Mouse (Mus musculus): ENCODE measurements around the gene Gm3776. TPM values are rescaled to one million over a fixed set of nuclear protein-coding genes. Genes with fewer than 3 reads are reported as not detected.
"Not testable (repeated sequence)": the region's sequence is repeated elsewhere in the genome, so short reads cannot be mapped to it uniquely, and the experiment has no call there.

The Gm3776 gene
- polyA plus RNA-seq, 1 experiment from 2014 or later = 0.13 TPM

- H3K36me3 ChIP-seq (replicated peaks; ENCODE audit: insufficient read depth, low read length); H3K9ac ChIP-seq (replicated peaks); H3K4me3 ChIP-seq (ENCODE audit: low read depth, low read length); H3K4me1 ChIP-seq (ENCODE audit: insufficient read depth); H3K27me3 ChIP-seq (ENCODE audit: insufficient read depth, low read length); H3K9me3 ChIP-seq (ENCODE audit: low read length); DNase-seq; H3K27ac ChIP-seq (ENCODE audit: low read depth); H3K4me2 ChIP-seq (ENCODE audit: low read depth, low read length): not testable (repeated sequence)
- 63% methylated on average over 3 of the region's 4 CpGs for WGBS (ENCODE audit: insufficient replicate concordance)
- peak; percentile 75 for ATAC-seq
Observed at GRCm38 (mm10) chr9:78255683-78256470, 1.1 kb upstream of the Gm3776 start.

DNA sequence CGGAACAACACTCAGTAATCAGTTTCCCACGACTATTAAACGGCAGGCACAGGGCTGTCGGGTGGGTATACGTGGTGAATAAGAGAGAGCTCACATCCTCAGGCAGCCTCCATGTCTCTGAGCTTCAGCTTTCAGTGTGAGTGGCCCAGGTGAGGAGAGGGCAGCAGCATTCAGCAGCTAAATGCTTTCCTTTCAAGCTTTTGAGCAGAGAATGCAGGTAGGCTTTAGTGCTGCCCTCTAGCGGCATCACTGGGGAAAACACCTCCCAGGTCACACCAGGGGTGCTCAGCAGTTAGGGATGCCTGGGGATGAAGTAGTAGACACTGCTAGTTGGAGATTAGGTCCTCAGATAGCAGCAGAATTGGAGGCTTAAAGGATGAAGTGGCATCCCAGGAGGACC is 2.8 kb downstream of the Gm3776 start:
- H3K9me3 ChIP-seq (ENCODE audit: low read length); H3K4me2 ChIP-seq (ENCODE audit: low read depth, low read length); H3K4me1 ChIP-seq (ENCODE audit: insufficient read depth); H3K36me3 ChIP-seq (replicated peaks; ENCODE audit: insufficient read depth, low read length); H3K4me3 ChIP-seq (ENCODE audit: low read depth, low read length); H3K9ac ChIP-seq (replicated peaks); H3K27ac ChIP-seq (ENCODE audit: low read depth); H3K27me3 ChIP-seq (ENCODE audit: insufficient read depth, low read length); DNase-seq; ATAC-seq: not testable (repeated sequence)
- WGBS (ENCODE audit: insufficient replicate concordance) = 6% methylated on average over 1 of the region's 6 CpGs
- peak; percentile 52 for TF ChIP-seq CTCF (IDR thresholded peaks at IDR 0.05; ENCODE audit: low read depth)

DNA sequence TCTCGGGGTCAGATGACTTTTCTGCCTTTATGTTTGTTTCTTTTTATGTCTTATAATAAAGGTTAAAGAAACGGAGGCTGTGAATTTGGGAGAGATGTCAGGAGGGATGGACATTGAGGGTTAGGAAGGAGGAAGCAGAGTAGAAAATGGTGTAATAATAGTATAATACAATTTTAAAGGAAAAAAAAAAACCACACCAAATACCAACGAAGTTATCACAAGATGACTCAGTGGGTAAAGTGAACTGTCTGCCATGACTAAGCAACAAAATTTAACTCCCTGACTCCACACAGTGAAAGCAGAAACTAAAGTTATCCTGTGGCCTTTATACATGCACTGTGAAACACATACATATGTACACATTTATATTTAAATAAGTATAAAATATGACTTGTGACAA is 14.0 kb downstream of the Gm3776 start:
- not testable (repeated sequence) for H3K4me1 ChIP-seq (ENCODE audit: insufficient read depth); H3K9me3 ChIP-seq (ENCODE audit: low read length); H3K9ac ChIP-seq (replicated peaks); DNase-seq; H3K4me3 ChIP-seq (ENCODE audit: low read depth, low read length); ATAC-seq; H3K4me2 ChIP-seq (ENCODE audit: low read depth, low read length); H3K27ac ChIP-seq (ENCODE audit: low read depth); H3K27me3 ChIP-seq (ENCODE audit: insufficient read depth, low read length); H3K36me3 ChIP-seq (replicated peaks; ENCODE audit: insufficient read depth, low read length)
- whole genome bisulfite sequencing (ENCODE audit: insufficient replicate concordance) = 61% methylated on average over 3 of the region's 3 CpGs

GRCm38 (mm10) chr9:78282002-78282711 is 25.2 kb downstream of the Gm3776 start:
- H3K36me3 ChIP-seq (replicated peaks; ENCODE audit: insufficient read depth, low read length); H3K4me2 ChIP-seq (ENCODE audit: low read depth, low read length); H3K27ac ChIP-seq (ENCODE audit: low read depth); H3K9me3 ChIP-seq (ENCODE audit: low read length); H3K27me3 ChIP-seq (ENCODE audit: insufficient read depth, low read length); H3K4me3 ChIP-seq (ENCODE audit: low read depth, low read length); H3K9ac ChIP-seq (replicated peaks); H3K4me1 ChIP-seq (ENCODE audit: insufficient read depth): not testable (repeated sequence)
- WGBS (ENCODE audit: insufficient replicate concordance) = 77% methylated on average over 4 of the region's 4 CpGs
- DNase-seq = peak; percentile 38
- peak; percentile 92 for ATAC-seq

DNA sequence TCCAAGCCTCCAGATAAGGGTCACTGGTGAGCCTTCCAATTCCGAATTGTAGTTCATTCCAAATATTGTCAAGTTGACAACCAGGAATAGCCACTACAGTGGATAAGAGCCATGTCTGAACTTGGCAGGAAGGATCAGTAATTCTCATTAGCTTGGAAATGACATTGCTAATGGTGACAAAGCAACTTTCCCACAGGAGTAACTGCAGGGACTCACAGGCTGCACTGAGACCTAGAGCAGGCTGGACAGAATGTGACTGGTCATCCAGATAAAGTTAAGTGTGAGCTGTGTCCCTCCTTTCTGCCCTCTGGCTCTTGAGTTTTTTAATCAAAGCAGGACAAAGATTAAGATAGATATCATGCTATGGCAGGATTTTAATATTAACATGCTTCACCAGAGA is 32.1 kb downstream of the Gm3776 start:
- not testable (repeated sequence) for H3K36me3 ChIP-seq (replicated peaks; ENCODE audit: insufficient read depth, low read length); H3K9ac ChIP-seq (replicated peaks); DNase-seq; H3K4me3 ChIP-seq (ENCODE audit: low read depth, low read length); H3K4me1 ChIP-seq (ENCODE audit: insufficient read depth); H3K9me3 ChIP-seq (ENCODE audit: low read length); ATAC-seq; H3K27ac ChIP-seq (ENCODE audit: low read depth); H3K27me3 ChIP-seq (ENCODE audit: insufficient read depth, low read length); H3K4me2 ChIP-seq (ENCODE audit: low read depth, low read length)
- WGBS (ENCODE audit: insufficient replicate concordance) = 67% methylated on average over 1 of the region's 1 CpGs

DNA sequence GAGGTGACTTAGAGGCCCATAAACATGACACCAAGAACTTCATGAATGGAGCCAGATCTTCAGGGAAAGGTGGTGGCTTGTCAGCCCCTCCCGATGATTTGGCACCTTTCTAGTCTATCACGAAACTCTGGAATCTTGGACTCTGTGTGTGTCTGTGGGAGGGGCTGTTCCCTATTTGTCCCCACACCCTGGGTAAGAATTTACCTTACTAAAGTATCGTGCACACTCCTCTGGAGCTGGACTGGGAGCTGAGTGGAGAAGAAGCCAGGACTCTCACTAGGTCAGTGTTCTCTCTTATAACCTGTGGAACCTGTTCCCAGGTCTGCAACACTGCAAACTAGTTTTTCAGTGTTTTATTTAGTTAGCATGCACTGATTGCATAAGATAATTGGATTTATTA is 32.8 kb downstream of the Gm3776 start, which contains the start of gene Gm10639:
Gene Gm10639, plus strand, starts transcription at position 201 of the 400 bp plus-strand sequence.
- not testable (repeated sequence) for H3K27ac ChIP-seq (ENCODE audit: low read depth); H3K9me3 ChIP-seq (ENCODE audit: low read length); H3K4me1 ChIP-seq (ENCODE audit: insufficient read depth); H3K27me3 ChIP-seq (ENCODE audit: insufficient read depth, low read length); ATAC-seq; H3K36me3 ChIP-seq (replicated peaks; ENCODE audit: insufficient read depth, low read length); H3K4me2 ChIP-seq (ENCODE audit: low read depth, low read length); H3K4me3 ChIP-seq (ENCODE audit: low read depth, low read length); DNase-seq; H3K9ac ChIP-seq (replicated peaks)
- 44% methylated on average over 2 of the region's 3 CpGs for WGBS (ENCODE audit: insufficient replicate concordance)

GRCm38 (mm10) chr9:78292462-78292861 is 35.5 kb downstream of the Gm3776 start:
- not testable (repeated sequence) for H3K27ac ChIP-seq (ENCODE audit: low read depth); H3K4me3 ChIP-seq (ENCODE audit: low read depth, low read length); H3K27me3 ChIP-seq (ENCODE audit: insufficient read depth, low read length); ATAC-seq; H3K9me3 ChIP-seq (ENCODE audit: low read length); H3K4me1 ChIP-seq (ENCODE audit: insufficient read depth); H3K4me2 ChIP-seq (ENCODE audit: low read depth, low read length); H3K36me3 ChIP-seq (replicated peaks; ENCODE audit: insufficient read depth, low read length); DNase-seq; H3K9ac ChIP-seq (replicated peaks)
- WGBS (ENCODE audit: insufficient replicate concordance) = 77% methylated on average over 7 of the region's 8 CpGs

DNA sequence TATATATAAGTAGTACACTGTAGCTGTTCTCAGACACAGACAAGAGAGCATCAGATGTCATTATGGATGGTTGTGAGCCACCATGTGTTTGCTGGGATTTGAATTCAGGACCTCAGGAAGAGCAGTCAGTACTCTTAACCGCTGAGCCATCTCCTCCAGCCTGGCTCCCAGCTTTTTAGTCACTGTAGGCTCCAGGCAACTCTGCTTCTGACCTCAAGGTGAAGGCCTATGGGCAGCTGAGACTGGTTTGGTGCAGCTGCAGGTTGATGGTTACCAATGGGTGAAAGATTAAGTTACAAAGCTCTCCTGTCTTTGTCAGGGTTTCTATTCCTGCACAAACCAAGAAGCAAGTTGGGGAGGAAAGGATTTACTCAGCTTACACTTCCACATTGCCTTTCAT is 36.8 kb downstream of the Gm3776 start:
- not testable (repeated sequence) for DNase-seq; H3K9ac ChIP-seq (replicated peaks); H3K4me2 ChIP-seq (ENCODE audit: low read depth, low read length); H3K4me3 ChIP-seq (ENCODE audit: low read depth, low read length); H3K27ac ChIP-seq (ENCODE audit: low read depth); H3K27me3 ChIP-seq (ENCODE audit: insufficient read depth, low read length); H3K9me3 ChIP-seq (ENCODE audit: low read length); ATAC-seq; H3K4me1 ChIP-seq (ENCODE audit: insufficient read depth); H3K36me3 ChIP-seq (replicated peaks; ENCODE audit: insufficient read depth, low read length)
- 71% methylated on average over 1 of the region's 1 CpGs for WGBS (ENCODE audit: insufficient replicate concordance)

- ATAC-seq; H3K36me3 ChIP-seq (replicated peaks; ENCODE audit: insufficient read depth, low read length); H3K4me1 ChIP-seq (ENCODE audit: insufficient read depth); H3K9me3 ChIP-seq (ENCODE audit: low read length); DNase-seq; H3K27ac ChIP-seq (ENCODE audit: low read depth); H3K27me3 ChIP-seq (ENCODE audit: insufficient read depth, low read length); H3K4me2 ChIP-seq (ENCODE audit: low read depth, low read length); H3K4me3 ChIP-seq (ENCODE audit: low read depth, low read length); H3K9ac ChIP-seq (replicated peaks): not testable (repeated sequence)
- WGBS (ENCODE audit: insufficient replicate concordance) = 56% methylated on average over 4 of the region's 7 CpGs
Observed at GRCm38 (mm10) chr9:78294781-78295180, 37.9 kb downstream of the Gm3776 start.

Data from liver, postnatal 0 days (tissue).